ENCODE assay signal across 1 mouse cellular context in the genomic region with DNA sequence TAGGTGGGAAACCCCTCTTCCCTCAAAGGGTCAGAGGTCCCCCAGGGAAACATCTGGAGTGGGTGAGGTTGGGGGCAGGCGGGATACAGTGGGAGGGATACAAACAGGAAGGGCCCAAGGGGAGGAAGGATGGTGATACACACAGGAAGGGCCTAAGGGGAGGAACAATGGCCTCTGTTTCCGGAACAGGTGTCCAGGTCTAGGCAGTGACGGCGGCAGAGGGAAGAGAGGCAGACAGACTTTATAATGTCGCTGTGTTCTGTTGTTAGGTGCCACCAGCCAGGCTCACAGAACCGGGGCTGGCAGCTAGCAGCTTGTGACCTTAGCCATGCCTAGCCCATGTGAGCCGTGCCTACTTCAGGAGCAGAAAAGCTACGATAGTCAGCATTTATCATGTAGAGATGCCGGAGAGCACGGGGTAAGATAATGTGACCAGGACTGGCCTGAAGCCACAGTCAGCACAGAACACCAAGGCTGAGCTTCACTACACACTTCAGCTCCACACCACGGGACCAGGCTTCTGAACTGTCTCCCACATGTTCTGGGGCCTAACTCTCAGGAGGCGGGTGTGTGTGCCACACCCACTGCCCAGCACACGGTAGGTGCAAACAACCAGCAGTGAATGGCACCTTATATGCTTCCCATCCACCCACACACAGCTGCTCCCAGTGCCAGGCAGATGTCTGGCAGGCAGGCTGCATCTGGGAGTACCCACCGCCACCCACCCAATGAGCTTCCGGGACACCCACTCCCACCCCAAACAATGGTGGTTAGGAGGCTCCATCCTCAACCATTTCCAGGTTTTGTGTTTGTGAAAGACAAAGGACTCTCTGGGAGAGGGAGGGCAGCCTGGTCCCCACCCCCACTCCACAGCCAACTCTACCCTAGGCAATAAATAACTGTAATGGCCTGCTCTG.
A peak's percentile ranks its signal among the peaks of the same experiment; 100 is the strongest.
TF ChIP-seq lines count a peak whose summit lies in the region.

No protein-coding gene starts in this region.

TF ChIP-seq in ES-E14, 5 proteins besides CTCF, POLR2A, EP300 and RAD21:
- TF ChIP-seq HCFC1 (IDR thresholded peaks at IDR 0.05; ENCODE audit: borderline replicate concordance, insufficient read depth, low read length) (peak; percentile 31; the same call in 1 of the 2 replicates), MAFK (IDR thresholded peaks at IDR 0.05; ENCODE audit: insufficient read depth, low read depth, low read length) (0 out of 2 replicates have a peak, but pooled peaks have one; percentile 9), ZNF384 (IDR thresholded peaks at IDR 0.05; ENCODE audit: low read depth, low read length) (no peak), CHD2 (IDR thresholded peaks at IDR 0.05; ENCODE audit: low read depth, low read length) (no peak)
